Mouse (Mus musculus): Measurements from ENCODE around the gene Lamb3.

Lamb3 gene

DNA sequence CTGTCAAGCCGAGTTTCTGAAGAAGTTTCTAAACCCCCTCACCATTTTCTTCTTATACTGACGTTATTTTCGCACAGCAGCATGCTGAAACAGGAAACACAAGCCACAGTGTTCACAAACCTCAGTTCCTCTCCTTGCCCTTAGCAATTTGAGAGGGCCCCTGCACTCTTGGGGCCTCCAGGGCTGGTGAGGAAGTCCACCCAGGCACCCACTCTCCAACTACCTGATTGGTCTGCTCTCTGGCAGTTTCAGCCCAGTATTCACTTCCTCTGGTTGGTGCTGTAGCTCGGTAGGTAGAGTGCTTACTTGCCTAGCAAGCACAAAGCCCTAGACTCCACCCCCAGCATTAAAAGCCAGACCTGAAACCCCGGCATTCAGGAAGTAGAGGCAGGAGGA is 6.1 kb upstream of the Lamb3 start, which contains the start of gene Traf3ip3:
Gene Traf3ip3 (minus strand): TSS at position 321 of the 396 bp plus-strand sequence.
- DNase-seq (ENCODE audit: low spot score) = no peak

GRCm38 (mm10) chr1:193203821-193204220 is 3.7 kb upstream of the Lamb3 start:
- no peak for DNase-seq (ENCODE audit: low spot score)

DNA sequence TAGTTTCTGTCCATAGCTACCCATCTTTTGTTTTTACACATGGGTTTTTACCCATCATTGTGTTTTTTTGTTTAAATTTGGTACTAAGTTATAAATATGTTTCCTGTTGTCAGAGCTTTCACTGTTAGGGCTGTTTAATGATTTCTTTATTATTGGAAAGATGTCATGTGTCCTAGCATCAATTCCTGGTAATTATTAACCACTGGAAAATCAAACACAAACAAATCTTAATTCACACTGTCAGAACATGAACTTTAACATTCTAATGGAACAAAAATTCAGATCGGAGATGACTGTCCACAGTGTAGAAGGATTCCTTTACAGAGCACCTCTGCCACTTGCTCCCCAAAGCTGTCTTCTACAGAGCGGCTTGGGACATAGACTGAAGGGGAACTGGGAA is 2.1 kb upstream of the Lamb3 start:
- no peak for DNase-seq (ENCODE audit: low spot score)

- DNase-seq (ENCODE audit: low spot score) = no peak
Observed at GRCm38 (mm10) chr1:193208178-193208577, 679 bp downstream of the Lamb3 start.

DNA sequence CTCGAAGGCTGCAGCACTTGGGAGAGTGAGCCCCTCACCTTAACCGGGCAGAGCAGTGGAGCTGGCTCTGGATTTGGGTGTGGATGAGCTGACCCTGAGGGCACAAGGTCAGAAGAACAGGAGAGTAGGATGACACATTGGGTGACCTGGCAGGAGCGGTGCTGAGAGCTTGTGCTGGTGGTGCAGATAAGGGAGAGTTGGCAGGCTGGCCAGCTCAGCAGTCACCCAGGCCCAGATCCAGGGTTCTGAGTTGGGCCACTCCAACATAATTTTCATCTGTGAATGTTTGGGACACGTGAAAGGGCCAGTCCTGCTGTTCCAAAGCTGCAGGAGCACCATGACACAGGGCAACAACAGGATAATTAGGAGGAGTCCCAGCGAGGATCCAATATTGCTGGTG is 3.9 kb downstream of the Lamb3 start:
- DNase-seq (ENCODE audit: low spot score) = no peak

GRCm38 (mm10) chr1:193214053-193214452 is 6.6 kb downstream of the Lamb3 start:
- no peak for DNase-seq (ENCODE audit: low spot score)

DNA sequence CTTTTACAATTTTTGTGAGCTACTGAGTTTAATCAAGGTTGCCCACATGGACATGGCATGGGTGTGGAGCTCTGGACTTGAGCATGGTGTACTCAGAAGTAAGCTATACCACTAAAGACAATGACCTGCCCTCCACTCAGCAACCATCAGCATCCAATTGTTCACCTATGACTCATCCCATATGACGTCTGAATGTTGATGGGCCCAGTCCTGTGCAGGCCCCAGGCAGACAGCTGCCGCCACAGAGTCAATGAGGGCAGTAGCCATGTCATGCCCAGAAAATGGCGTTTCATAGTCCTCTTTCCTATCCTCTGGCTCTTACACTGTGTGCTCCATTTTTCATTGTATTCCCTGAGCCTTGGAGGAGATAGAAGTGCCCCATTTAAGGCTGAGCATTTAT is 8.5 kb downstream of the Lamb3 start:
- no peak for DNase-seq (ENCODE audit: low spot score)

DNA sequence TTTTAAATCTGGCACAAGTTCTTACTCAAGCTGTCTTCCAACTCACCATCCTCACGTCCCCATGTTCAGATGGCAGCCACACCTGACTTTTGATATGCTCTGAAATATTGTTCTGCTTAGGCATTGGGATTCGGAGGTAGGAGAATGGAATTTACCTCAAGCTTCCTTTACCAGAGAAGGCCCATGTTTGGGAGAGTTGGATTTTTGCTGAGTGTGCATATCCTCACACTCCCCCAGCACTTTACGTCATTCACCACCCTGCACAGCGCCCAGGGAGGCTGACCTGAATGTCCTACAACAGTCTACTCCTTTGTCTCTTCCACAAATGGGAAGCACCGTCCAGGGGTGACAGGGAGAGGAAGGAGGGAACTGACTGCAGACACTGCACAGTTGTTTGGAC is 12.9 kb downstream of the Lamb3 start:
- DNase-seq (ENCODE audit: low spot score) = no peak

- DNase-seq (ENCODE audit: low spot score) = no peak
Observed at GRCm38 (mm10) chr1:193225531-193225930, 18.0 kb downstream of the Lamb3 start.

GRCm38 (mm10) chr1:193226114-193226513 is 18.6 kb downstream of the Lamb3 start:
- DNase-seq (ENCODE audit: low spot score) = no peak

DNA sequence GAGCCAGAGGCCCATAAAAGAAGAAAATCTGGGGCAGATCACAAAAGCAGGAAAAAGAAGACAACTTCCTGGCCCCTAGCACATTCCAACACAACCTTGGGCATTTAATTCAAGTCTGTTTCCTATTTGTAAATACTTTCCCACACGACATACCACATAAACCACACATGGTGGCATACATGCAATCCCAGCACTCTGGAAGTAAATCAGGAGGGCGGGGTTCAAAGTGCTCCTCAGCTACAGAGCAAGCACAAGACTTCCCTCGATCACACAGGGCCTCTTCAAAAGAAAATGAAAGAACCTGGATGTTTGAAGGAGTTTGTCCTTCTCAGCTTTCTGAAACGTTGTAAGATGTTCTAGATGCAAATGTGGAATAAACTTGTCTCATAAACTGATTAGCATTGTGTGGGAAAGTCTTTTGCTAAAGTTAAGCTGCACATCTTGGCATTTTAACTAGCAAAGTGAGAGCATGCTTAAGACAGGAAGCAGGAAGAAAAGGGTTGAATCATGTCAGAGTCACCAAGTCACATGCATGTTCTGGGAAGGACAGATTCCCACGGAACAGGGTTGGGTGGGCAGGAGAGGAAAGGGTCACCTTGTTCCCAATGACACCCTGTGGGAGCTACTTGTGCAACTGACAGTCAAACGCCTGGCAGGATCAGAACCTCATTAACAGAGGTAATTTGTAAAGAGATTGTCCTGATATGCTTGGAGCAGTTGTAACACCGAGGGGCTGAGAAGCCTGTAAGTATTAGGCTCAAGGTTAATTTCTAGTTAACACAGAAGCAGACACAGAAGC is 19.4 kb downstream of the Lamb3 start:
- DNase-seq (ENCODE audit: low spot score) = no peak

- no peak for DNase-seq (ENCODE audit: low spot score)
Observed at GRCm38 (mm10) chr1:193227537-193227936, 20.0 kb downstream of the Lamb3 start.

- DNase-seq (ENCODE audit: low spot score) = no peak
Observed at GRCm38 (mm10) chr1:193229570-193229969, 22.1 kb downstream of the Lamb3 start.

DNA sequence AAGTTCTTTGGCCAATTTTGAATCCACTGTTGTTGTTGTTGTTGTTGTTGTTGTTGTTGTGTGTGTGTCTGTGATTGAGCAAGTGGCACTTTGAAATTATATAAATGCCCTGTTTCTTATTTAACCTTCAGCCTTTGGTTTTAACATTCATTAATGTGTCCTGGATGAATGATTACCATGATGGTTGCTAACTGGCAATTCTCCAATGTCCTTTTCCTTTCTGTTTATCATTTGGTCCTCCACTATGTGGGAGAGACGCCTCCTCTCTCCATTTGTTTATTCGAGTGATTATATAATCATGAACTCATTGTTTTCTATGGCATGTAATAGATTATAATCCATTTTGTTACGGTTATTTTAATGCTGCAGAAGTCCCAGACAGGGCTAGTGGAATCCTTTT is 23.0 kb downstream of the Lamb3 start:
- DNase-seq (ENCODE audit: low spot score) = no peak

GRCm38 (mm10) chr1:193230935-193231334 is 23.4 kb downstream of the Lamb3 start:
- no peak for DNase-seq (ENCODE audit: low spot score)

DNA sequence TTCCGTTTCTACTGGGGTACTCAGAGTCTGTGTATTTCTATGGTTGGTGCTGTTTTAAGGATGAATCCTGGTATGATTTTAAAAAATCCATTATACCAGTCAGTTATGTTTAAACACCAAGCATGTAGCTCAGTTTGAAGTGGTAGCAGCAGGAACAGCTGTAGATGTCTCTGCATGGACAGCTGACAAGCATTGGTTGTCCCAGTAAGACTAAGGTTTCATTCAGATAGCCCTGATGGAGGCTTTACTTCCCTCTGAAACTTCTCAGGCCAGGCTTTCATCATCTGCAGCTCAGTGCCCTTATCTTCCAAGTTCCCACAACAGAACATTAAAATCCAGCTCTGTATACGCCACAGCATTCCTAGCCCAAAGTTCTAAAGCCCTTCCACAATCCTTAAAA is 25.2 kb downstream of the Lamb3 start:
- DNase-seq (ENCODE audit: low spot score) = no peak

- no peak for DNase-seq (ENCODE audit: low spot score)
Observed at GRCm38 (mm10) chr1:193234130-193234645, 26.7 kb downstream of the Lamb3 start.

- DNase-seq (ENCODE audit: low spot score) = no peak
Observed at GRCm38 (mm10) chr1:193234930-193235329, 27.4 kb downstream of the Lamb3 start.

GRCm38 (mm10) chr1:193238426-193238825 is 30.9 kb downstream of the Lamb3 start:
- DNase-seq (ENCODE audit: low spot score) = no peak

DNA sequence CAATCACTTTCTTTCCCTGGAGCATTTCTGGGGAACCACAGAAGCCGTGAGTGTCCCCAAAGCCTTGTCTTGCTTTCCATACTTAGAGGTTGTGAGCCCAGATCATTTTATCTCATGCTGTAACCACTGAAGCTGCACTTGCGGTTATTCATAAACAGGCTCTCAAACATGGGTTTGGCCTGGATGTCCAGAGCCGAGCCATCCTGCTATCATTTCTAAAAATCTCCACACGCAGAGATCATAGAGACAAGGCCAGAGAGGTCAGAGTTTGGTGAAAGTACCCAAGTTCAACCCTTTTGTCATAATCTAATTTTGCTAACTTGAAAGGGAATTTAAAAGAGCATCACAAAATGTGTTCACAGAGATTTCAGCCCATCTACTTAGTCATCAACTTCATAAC is 33.9 kb downstream of the Lamb3 start:
- DNase-seq (ENCODE audit: low spot score) = no peak

GRCm38 (mm10) chr1:193242238-193242637 is 34.7 kb downstream of the Lamb3 start:
- DNase-seq (ENCODE audit: low spot score) = peak; percentile 80

DNA sequence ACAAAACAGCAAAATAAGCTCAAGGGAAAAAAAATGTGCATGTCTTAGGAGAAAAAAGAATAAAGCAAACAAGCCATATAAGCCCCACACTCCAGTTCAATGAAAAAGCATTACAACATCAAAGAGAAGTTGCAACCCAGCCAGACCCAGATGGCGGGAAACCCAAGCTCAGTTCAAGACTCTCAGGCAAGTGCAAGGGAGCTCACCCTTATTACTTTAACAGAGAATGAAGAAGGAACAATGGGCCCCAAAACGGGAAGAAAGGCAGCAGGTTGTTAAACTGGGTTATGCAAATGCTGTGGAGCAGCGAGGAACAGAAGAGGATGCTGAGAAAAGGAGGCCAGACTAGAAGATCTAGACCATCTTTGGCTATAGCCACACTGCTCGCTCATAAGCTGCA is 35.4 kb downstream of the Lamb3 start:
- DNase-seq (ENCODE audit: low spot score) = no peak

DNA sequence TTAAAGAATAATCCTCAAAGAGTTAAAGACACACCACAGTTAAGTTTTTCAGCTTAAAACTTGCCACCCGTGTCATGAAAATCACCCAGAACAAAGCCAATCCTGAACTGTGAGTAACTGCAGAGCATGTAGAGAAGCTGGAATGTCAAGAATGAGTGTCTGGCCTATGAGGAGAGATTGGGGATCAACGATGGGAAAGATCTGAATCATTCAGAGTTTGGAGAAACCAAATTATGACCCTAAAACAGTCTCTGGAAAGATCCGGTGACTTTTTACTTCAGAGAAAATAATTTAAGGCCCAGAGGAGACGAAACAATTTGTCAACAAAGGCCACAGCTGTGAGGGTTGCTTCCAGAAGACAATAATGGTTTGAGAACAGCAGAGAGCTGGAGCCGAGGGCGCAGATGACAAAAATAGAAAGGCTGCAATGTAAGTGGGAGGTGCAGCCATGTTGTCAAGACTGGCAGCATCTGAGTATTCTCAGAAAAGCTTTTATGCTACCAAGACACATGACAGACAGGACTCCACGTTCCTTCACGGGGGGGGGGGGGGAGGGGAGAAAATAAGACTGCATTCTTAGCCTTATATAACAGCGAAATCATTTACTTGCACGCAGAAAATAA is 36.2 kb downstream of the Lamb3 start:
- no peak for DNase-seq (ENCODE audit: low spot score)

GRCm38 (mm10) chr1:193244235-193244634 is 36.7 kb downstream of the Lamb3 start:
- DNase-seq (ENCODE audit: low spot score) = no peak

All from left cerebral cortex, adult 11 months (tissue).